Mouse (Mus musculus) heart, adult 2 months (tissue): Measurements from ENCODE around the gene Uqcrc1. TPM values are rescaled to one million over a fixed set of nuclear protein-coding genes. Genes with fewer than 3 reads are reported as not detected.

Experiments
- DNase-seq, 2 experiments: peaks; one replicate each; pipeline ENCODE4 v3.0.0; 2021
- H3K27ac ChIP-seq: fragments of 200-600 bp; 2 replicates; pipeline ENCODE4 v1.8.1; 2022
- H3K27me3 ChIP-seq: fragments of 200-500 bp; 2 replicates; pipeline ENCODE4 v1.6.1; 2012; ENCODE audit warnings: mild to moderate bottlenecking, low read length, inconsistent platforms, mixed read lengths; ENCODE audit not compliant: control insufficient read depth, insufficient read depth
- H3K36me3 ChIP-seq: fragments of 200-500 bp; 2 replicates; pipeline ENCODE4 v1.6.1; 2012; ENCODE audit warnings: low read length, inconsistent platforms; ENCODE audit not compliant: control insufficient read depth, insufficient read depth
- H3K4me1 ChIP-seq: fragments of 200-500 bp; 2 replicates; pipeline ENCODE4 v1.6.1; 2011; ENCODE audit warnings: low read length; ENCODE audit not compliant: control insufficient read depth, insufficient read depth
- H3K4me3 ChIP-seq: fragments of 200-600 bp; 2 replicates; pipeline ENCODE4 v1.8.1; 2022
- H3K79me2 ChIP-seq: fragments of 200-500 bp; replicated peaks from 2 replicates; pipeline ENCODE4 v1.6.1; 2012; ENCODE audit warnings: mild to moderate bottlenecking, inconsistent platforms, low read length, moderate library complexity, mixed read lengths; ENCODE audit not compliant: control insufficient read depth, insufficient read depth
- H3K9ac ChIP-seq: fragments of 200-500 bp; 2 replicates; pipeline ENCODE4 v1.6.1; 2012; ENCODE audit warnings: low read depth, mild to moderate bottlenecking, control low read depth, inconsistent platforms, low read length, mixed read lengths
- CTCF ChIP-seq: fragments of 200-600 bp; IDR thresholded peaks from 2 replicates; pipeline ENCODE4 v1.8.1; 2022; ENCODE audit warnings: antibody characterized with exemption, mild to moderate bottlenecking, moderate library complexity
- EP300 ChIP-seq: fragments of 200-500 bp; IDR thresholded peaks from 2 replicates; pipeline ENCODE4 v1.6.1; 2011; ENCODE audit warnings: low read depth, low read length, control low read depth; ENCODE audit not compliant: insufficient read depth
- POLR2A ChIP-seq: fragments of 200-500 bp; IDR thresholded peaks from 2 replicates; pipeline ENCODE4 v1.6.1; 2011; ENCODE audit warnings: mild to moderate bottlenecking, low read depth, low read length, control low read depth; ENCODE audit not compliant: insufficient read depth
- WGBS: fragments of 180-500 bp; shearing (Covaris S2); methylation state at CpG from one replicate; pipeline ENCODE4 v1.1.7; 2018; 5-methylcytosine and 5-hydroxymethylcytosine counted together
- intact Hi-C: fragments of 180-260 bp; cut with DNase I; formaldehyde crosslinking; loops from one replicate; pipeline ENCODE4 v1.15.1; 2025
- polyA plus RNA-seq: library from polyadenylated mRNA; depleted of rRNA; stranded (reverse); fragments of >200 nt; gene quantifications from 2 replicates; pipeline ENCODE4 v1.2.3, GENCODE M21; 2012
- total RNA-seq, 2 experiments: library from RNA; stranded (reverse); gene quantifications; 2 replicates each; pipeline ENCODE4 v1.2.3; 2021

Gene Uqcrc1
- total and polyA plus RNA-seq, 3 experiments: 2,061 to 2,481 (median 2,422) TPM

DNA sequence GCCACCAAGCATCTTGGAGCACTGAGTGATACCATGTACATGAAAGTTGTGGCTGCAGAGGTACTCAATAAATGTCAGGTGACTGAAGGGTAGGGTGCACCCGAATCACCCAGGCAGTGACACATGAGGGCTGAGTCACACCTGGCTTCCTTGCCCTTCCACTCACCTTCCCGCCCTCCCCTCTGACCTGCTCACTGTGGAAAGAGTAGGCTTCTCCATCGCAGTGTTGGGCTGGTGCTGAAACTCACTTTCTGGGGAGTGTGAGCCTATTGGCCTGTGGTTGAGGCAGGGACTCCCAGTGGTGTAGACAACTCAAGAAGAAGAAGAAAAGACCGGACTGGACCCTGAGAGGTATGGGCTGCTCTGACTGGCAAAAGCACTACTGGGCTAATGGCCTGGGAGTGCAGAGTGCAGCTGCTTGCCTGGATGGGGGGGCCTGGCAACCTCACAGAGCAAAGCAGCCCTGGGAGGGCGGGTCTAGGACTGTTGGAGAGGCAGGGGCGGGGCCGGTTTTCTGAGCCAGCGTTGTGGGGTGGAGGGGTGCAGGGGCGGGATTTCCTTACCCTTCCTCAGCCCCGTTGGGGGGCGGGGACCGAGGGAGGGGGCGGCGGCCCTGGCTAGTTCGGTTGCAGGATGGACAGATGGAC is 51.4 kb downstream of the Uqcrc1 start:
- Histone ChIP-seq H3K4me1 (peaks cover 10% of the 10 kb centered on the region), H3K27ac (no peak overlapping the region), H3K9ac (no peak overlapping the region), H3K27me3 (no peaks in the 10 kb centered on the region), H3K36me3 (no peaks in the 10 kb centered on the region), H3K79me2 (no peaks in the 10 kb centered on the region), H3K4me3 (no peak overlapping the region)
- intact Hi-C loops: no loop called here
- WGBS: 35% methylated on average over 14 of the region's 15 CpGs
- no peak for TF ChIP-seq POLR2A
- TF ChIP-seq EP300: no peak
- TF ChIP-seq CTCF: no peak
- DNase-seq: peak; percentile 64 to 69

DNA sequence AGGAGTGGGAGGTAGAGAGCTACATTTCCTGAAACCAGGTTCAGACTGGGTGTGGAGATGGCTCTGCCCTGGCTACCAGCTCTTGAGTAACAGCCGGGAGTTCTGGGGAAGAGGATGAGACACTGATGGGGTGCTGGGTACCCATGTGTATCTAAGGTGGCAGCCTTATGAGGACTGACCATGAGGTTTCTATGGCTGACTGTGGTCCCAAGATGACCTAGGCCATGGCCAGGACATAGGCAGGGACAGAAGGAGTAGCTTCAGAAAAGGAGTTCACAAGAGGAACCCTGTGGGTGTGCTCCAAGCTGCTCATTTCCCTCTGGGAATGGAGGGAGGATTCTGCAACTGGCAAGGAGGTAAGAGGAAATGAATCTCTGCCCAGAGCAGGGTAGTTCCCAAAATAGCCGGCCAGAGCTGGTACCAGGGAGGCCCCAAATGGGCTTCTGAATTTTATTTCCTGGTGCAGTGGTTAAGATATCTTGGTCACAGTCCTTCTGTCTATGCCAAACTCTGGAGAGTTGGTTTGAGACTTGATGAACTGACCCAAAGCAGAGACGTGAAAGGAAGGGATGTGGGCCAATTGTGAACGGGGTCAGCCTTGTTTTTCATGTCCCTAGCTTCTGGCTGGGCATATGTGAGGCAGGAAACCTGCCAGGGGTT is 53.5 kb downstream of the Uqcrc1 start:
- TF ChIP-seq CTCF: no peak
- no peak for TF ChIP-seq POLR2A
- no peak for TF ChIP-seq EP300
- no peak overlapping the region for H3K9ac ChIP-seq
- H3K4me1 ChIP-seq: peaks cover 10% of the 10 kb centered on the region
- H3K27me3 ChIP-seq: no peaks in the 10 kb centered on the region
- peak overlapping the region; percentile 64 for H3K27ac ChIP-seq
- H3K79me2 ChIP-seq: no peaks in the 10 kb centered on the region
- no peak overlapping the region for H3K4me3 ChIP-seq
- DNase-seq: peak; percentile 42 to 62
- intact Hi-C loops: loop anchor here (1.0 kb wide), 1 partner anchor 54 kb away; the partner anchor contains the start of gene Uqcrc1
- 30% methylated on average over 4 of the region's 4 CpGs for WGBS
- H3K36me3 ChIP-seq: no peaks in the 10 kb centered on the region

- no peaks in the 10 kb centered on the region for H3K36me3 ChIP-seq
- 72% methylated on average over 7 of the region's 7 CpGs for WGBS
- DNase-seq: no peak
- H3K79me2 ChIP-seq: no peaks in the 10 kb centered on the region
- peak overlapping the region; percentile 64 for H3K27ac ChIP-seq
- no peak for TF ChIP-seq EP300
- no peak for TF ChIP-seq POLR2A
- no peak for TF ChIP-seq CTCF
- peaks cover 10% of the 10 kb centered on the region for H3K4me1 ChIP-seq
- intact Hi-C loops: loop anchor here (1.0 kb wide), 1 partner anchor 54 kb away; the partner anchor contains the start of gene Uqcrc1
- no peak overlapping the region for H3K9ac ChIP-seq
- no peaks in the 10 kb centered on the region for H3K27me3 ChIP-seq
- H3K4me3 ChIP-seq: no peak overlapping the region
Measured at GRCm38 (mm10) chr9:108990462-108990820, 54.0 kb downstream of the Uqcrc1 start.

GRCm38 (mm10) chr9:108991428-108992084 is 55.1 kb downstream of the Uqcrc1 start, which contains the start of gene Pfkfb4:
Gene Pfkfb4, plus strand, starts transcription at chr9:108991778.
- peak; percentile 91 to 98 for DNase-seq
- Histone ChIP-seq H3K4me3 (peak within 1 kb of the TSS; percentile 56), H3K4me1 (peaks cover 10% of the 10 kb centered on the region), H3K27me3 (no peaks in the 10 kb centered on the region), H3K79me2 (no peaks in the 10 kb centered on the region), H3K9ac (peak within 1 kb of the TSS; percentile 58), H3K27ac (peak within 1 kb of the TSS; percentile 64), H3K36me3 (no peaks in the 10 kb centered on the region)
- TF ChIP-seq CTCF: no peak
- TF ChIP-seq POLR2A: peak; percentile 98
- peak; percentile 62; the same call in 1 of the 2 replicates for TF ChIP-seq EP300
- intact Hi-C loops: no loop called here
- WGBS: under 1% methylated on average over 31 of the region's 31 CpGs

DNA sequence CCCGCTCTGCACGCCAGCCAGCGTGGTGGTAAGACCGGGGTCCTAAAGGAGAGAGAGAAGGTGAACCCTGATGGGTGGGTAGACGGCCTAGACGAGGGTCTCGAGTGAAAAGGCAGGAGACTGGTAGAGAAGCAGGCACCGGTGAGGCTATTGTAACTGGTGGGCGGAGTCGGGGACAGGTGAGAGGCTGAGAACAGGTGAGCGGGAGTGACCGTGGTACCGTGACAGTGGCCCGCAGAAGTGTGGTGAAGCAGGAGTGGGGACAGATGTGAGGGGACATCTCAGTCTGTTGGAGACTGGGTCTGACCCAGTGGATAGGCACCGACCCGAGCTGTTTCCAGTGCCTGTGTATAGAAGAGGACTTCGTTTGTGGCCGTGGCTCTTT is 55.6 kb downstream of the Uqcrc1 start:
- DNase-seq: no peak
- H3K36me3 ChIP-seq: no peaks in the 10 kb centered on the region
- peak overlapping the region; percentile 56 for H3K9ac ChIP-seq
- H3K79me2 ChIP-seq: no peaks in the 10 kb centered on the region
- 18% methylated on average over 18 of the region's 18 CpGs for WGBS
- intact Hi-C loops: no loop called here
- H3K27me3 ChIP-seq: no peaks in the 10 kb centered on the region
- TF ChIP-seq POLR2A: no peak
- TF ChIP-seq CTCF: no peak
- TF ChIP-seq EP300: no peak
- H3K27ac ChIP-seq: peak overlapping the region; percentile 58
- H3K4me3 ChIP-seq: peak overlapping the region; percentile 56
- H3K4me1 ChIP-seq: peaks cover 10% of the 10 kb centered on the region
